Mouse (Mus musculus): ENCODE results near the gene Btbd35f25. TPM values are rescaled to one million over a fixed set of nuclear protein-coding genes. Genes with fewer than 3 reads are reported as not detected.
"Not testable (repeated sequence)": the region's sequence is repeated elsewhere in the genome, so short reads cannot be mapped to it uniquely, and the experiment has no call there.

The Btbd35f25 gene
- total RNA-seq (2021), result not detected

DNA sequence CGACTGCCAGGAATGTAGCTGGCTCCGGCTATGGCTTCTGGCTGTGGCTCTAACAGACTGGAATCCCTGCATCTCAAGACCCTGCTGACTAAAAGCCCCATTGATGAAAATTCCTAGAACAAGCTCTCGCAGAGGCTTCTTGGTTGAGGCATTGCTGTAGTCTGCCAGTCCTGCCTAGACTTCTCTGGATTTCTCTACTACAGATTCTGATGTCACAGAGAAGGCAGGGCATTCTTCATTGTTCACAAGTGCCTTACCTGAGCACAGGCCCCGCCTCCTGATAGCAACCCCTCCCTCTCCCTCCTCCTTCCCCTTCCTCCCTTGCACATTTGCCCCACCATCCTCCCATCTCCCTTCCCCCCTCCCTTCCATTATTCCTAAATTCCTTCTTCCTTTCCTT lies at the start of gene Btbd35f25:
Gene Btbd35f25, minus strand, starts transcription at position 101 of the 400 bp plus-strand sequence.
- not testable (repeated sequence) for DNase-seq

DNA sequence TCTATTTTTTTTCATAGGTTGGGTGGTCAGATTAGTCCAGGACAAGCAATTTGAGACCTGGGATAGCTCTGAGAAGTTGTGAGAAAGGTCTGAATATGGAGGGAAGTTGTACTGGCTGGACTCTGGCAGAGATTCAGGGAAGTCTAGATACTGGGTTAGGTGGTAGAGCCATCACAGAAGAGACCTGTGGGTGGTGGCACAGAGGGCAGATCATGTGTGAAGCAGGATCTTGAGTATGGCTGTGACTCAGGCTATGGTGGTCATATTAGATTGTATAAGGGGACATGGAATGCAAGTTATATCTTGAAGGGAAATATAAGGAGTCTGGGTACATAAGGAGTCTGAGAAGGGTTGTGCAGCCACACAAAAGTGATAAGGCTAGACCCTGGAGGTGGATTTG lies 49.3 kb upstream of the Btbd35f25 start:
- no peak for DNase-seq

DNA sequence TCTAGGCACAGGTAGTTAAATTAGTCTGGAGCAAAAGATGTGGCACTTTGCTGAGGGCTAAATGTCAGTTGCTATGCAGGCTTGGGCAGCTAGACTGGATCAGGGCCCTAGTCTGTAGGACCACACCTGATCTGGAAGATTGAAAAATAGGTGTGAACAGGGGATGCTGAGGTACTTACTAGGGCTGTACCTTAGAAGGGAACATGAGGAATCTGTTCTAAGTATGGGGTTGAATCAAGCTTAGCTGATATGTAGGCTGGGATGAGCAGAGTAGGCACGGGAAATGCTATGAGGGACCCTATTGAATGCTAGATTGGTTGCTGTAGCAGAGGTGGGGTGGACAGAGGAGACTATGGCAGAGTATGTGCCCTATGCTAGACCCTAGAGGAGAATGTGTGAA lies 47.0 kb upstream of the Btbd35f25 start:
- DNase-seq, result no peak

DNA sequence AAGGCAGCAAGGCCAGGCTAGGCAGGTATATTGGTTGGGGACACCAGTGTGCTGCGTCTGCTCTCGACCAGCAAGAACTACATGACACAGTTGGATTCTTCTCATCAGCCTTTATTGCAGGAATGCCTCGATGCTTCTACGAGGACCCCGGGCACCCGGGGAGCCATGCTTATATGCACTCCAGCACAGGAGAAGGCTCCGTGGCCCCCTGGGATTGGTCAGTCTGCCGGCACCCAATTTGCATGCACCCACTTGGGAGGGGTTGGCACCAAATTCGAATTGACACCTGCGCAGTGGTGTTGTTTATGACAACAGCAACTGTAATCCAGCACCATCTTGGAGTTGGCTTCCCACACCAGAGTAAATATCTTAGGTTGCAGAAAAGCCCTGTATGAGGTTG lies 28.1 kb upstream of the Btbd35f25 start:
- DNase-seq, result no peak

DNA sequence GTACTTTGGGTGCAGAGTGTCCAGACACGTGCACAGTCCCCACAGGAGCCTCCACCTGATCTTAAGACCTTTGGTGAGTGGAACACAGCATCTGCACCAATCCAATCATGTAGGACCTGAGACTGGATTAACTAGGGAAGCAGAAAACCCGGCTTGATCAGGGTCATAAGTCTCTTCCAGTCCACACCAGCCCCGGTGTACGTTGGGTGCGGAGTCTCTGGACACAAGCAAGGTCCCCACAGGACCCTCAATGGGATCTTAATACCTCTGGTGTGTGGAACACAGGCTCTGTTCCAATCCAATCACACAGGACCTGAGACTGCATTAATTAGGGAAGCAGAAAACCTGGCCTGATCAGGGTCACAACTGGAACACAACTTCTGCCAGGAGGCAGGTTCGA lies 20.0 kb upstream of the Btbd35f25 start:
- DNase-seq, result no peak

Other genes starting within 250 kb of the Btbd35f25 start
- gene Gm21883, start 142.9 kb downstream of the Btbd35f25 start, total RNA-seq (2021), result not detected
- not detected for gene Spin2e, start 98.2 kb downstream of the Btbd35f25 start, total RNA-seq (2021)
- gene Gm21637, start 244.9 kb upstream of the Btbd35f25 start, total RNA-seq (2021), result not detected